Mouse (Mus musculus) 3T3-L1 (cell line): ENCODE measurements around the gene Kcnb1.
A peak's percentile ranks its signal among the peaks of the same experiment; 100 is the strongest.

Experiments used
- DNase-seq: peaks from one replicate; pipeline ENCODE4 v3.0.0-alpha.2; 2015; ENCODE audit warnings: low read depth, low spot score

Gene Kcnb1

GRCm38 (mm10) chr2:167163600-167163999, 26.4 kb downstream of the Kcnb1 start:
- no peak for DNase-seq

- no peak for DNase-seq
Measured at GRCm38 (mm10) chr2:167163134-167163533, 26.8 kb downstream of the Kcnb1 start.

GRCm38 (mm10) chr2:167162516-167163021, 27.4 kb downstream of the Kcnb1 start:
- peak; percentile 72 for DNase-seq

- DNase-seq, result no peak
Measured at GRCm38 (mm10) chr2:167159721-167160120, 30.2 kb downstream of the Kcnb1 start.

- DNase-seq, result no peak
Measured at GRCm38 (mm10) chr2:167158780-167159179, 31.2 kb downstream of the Kcnb1 start.

GRCm38 (mm10) chr2:167156118-167156715, 33.7 kb downstream of the Kcnb1 start:
- no peak for DNase-seq

GRCm38 (mm10) chr2:167155541-167155973, 34.4 kb downstream of the Kcnb1 start:
- no peak for DNase-seq

- DNase-seq, result no peak
Measured at GRCm38 (mm10) chr2:167150880-167151279, 39.1 kb downstream of the Kcnb1 start.

GRCm38 (mm10) chr2:167150135-167150534, 39.8 kb downstream of the Kcnb1 start:
- no peak for DNase-seq

- DNase-seq, result no peak
Measured at GRCm38 (mm10) chr2:167149035-167149434, 40.9 kb downstream of the Kcnb1 start.

GRCm38 (mm10) chr2:167147708-167148107, 42.2 kb downstream of the Kcnb1 start:
- DNase-seq, result no peak

GRCm38 (mm10) chr2:167145904-167146303, 44.1 kb downstream of the Kcnb1 start:
- no peak for DNase-seq

GRCm38 (mm10) chr2:167144439-167145307, 45.3 kb downstream of the Kcnb1 start:
- no peak for DNase-seq

- DNase-seq, result no peak
Measured at GRCm38 (mm10) chr2:167143914-167144313, 46.0 kb downstream of the Kcnb1 start.

- no peak for DNase-seq
Measured at GRCm38 (mm10) chr2:167142282-167142681, 47.7 kb downstream of the Kcnb1 start.

- no peak for DNase-seq
Measured at GRCm38 (mm10) chr2:167141810-167142209, 48.1 kb downstream of the Kcnb1 start.

GRCm38 (mm10) chr2:167139801-167140269, 50.1 kb downstream of the Kcnb1 start:
- no peak for DNase-seq

- no peak for DNase-seq
Measured at GRCm38 (mm10) chr2:167138611-167139010, 51.3 kb downstream of the Kcnb1 start.

- no peak for DNase-seq
Measured at GRCm38 (mm10) chr2:167136909-167137308, 53.0 kb downstream of the Kcnb1 start.

GRCm38 (mm10) chr2:167132041-167132440, 57.9 kb downstream of the Kcnb1 start:
- no peak for DNase-seq

GRCm38 (mm10) chr2:167130050-167130770, 59.7 kb downstream of the Kcnb1 start:
- no peak for DNase-seq

- no peak for DNase-seq
Measured at GRCm38 (mm10) chr2:167129608-167129955, 60.4 kb downstream of the Kcnb1 start.
